Mouse (Mus musculus): ENCODE measurements around the gene Cks1b. TPM values are rescaled to one million over a fixed set of nuclear protein-coding genes. Genes with fewer than 3 reads are reported as not detected.
A peak's percentile ranks its signal among the peaks of the same experiment; 100 is the strongest.
"Not testable (repeated sequence)": the region's sequence is repeated elsewhere in the genome, so short reads cannot be mapped to it uniquely, and the experiment has no call there.

Gene Cks1b
- polyA plus RNA-seq, 1 experiment from 2014 or later = 79.3 TPM

DNA sequence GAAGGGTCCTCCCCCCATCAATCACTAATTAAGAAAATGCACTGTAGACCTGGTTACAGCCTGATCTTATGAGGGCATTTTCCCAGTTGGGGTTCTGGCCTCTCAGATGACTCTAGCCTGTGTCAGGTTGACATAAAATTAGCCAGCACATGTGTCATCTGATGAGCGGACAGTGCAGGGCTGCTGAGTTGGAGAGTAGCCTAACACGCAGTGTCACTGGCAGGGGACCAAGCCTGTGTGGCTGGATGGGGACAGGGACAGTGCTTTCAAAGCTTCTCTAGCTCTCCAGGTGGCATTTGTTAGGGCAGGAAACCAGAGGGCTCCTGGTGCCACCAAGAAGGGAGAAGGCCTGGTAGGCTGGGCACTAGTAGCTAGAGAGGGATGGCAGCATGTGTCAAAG lies 22.5 kb upstream of the Cks1b start:
- Histone ChIP-seq H3K4me1 (peaks cover 15% of the 10 kb centered on the region), H3K9me3 (replicated peaks) (no peaks in the 10 kb centered on the region), H3K36me3 (no peaks in the 10 kb centered on the region), H3K9ac (replicated peaks) (no peak overlapping the region), H3K4me3 (replicated peaks) (no peak overlapping the region), H3K4me2 (no peak overlapping the region), H3K27me3 (replicated peaks) (no peaks in the 10 kb centered on the region), H3K27ac (replicated peaks) (no peak overlapping the region)
- ATAC-seq (ENCODE audit: low FRiP score) = no peak
- WGBS = 87% methylated on average over 2 of the region's 2 CpGs

DNA sequence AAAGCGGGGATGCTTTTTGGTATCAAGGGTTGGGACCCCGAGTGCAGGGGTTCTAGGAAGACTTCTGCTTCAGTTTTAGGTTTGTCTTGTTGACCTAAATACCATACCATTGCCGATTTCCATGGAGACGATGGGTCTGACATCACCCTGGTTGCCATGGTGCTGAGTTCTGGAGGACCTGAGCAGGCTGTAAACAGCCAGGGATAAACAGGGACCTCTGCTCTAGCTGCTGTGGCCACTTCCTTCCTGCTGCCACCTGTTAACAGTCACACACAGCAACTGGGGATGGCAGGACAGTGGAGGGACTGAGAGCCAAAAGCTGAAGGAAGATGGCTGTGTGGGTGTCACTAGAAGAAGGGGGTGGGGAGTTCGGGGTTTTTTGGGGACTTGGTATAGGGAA lies 19.1 kb upstream of the Cks1b start:
- no peak for ATAC-seq (ENCODE audit: low FRiP score)
- Histone ChIP-seq H3K4me2 (peak overlapping the region; percentile 46), H3K4me3 (replicated peaks) (peak overlapping the region; percentile 36), H3K9me3 (replicated peaks) (no peaks in the 10 kb centered on the region), H3K4me1 (peaks cover 32% of the 10 kb centered on the region), H3K27ac (replicated peaks) (peak overlapping the region; percentile 62), H3K27me3 (replicated peaks) (no peaks in the 10 kb centered on the region), H3K36me3 (peaks cover 22% of the 10 kb centered on the region), H3K9ac (replicated peaks) (0 out of 2 replicates have a peak overlapping the region, but pooled peaks have one; percentile 8)
- 22% methylated on average over 5 of the region's 5 CpGs for WGBS

DNA sequence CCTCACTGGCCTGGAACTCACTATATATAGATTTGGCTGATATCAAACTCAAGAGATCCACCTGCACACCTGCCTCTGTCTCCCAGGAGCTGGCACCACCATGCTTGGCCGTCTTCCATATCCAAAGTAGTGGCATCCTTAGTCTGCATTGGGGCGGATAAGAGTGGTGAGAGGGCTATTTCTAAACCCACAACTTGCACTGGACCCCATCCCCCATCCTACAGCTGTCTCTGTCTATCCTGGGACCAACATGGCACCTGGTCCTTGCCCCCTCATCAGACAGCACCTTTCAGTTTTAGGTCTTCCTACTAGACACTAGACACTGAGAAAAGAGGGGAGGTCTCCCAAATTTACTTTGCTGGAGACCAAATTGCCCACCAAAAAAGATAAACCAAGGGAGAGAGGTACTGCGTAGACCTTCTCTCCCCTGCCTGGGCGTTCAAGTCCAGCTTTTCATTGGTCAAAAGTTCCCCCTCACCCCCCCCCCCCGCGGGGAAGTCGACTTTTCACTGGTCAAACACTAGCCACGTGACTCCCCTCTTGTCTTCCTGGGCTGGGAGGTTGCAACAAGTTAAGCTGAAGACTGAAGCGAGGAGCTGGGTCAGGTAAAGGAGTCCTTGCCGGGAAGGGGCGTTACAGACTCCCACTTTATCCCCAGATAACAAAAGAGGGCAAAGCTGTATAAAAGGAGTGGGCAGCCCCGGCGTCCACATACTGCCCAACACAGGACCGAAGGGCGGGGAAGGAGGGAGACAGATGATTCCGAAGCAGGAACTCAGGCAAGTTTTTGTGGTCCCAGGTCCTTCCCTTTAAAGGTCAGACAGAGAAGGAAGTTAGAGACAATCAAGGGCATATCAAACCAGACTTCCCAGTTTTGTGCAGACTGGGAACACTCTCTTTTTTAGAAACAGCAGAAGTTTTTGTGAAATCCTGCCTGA lies 18.3 kb upstream of the Cks1b start, which contains the start of gene Pbxip1:
Gene Pbxip1 (plus strand): TSS at position 531 of the 938 bp plus-strand sequence.
- Histone ChIP-seq H3K27me3 (replicated peaks) (no peaks in the 10 kb centered on the region), H3K9me3 (replicated peaks) (no peaks in the 10 kb centered on the region), H3K36me3 (peaks cover 22% of the 10 kb centered on the region), H3K4me3 (replicated peaks) (peak within 1 kb of the TSS; percentile 36), H3K9ac (replicated peaks) (0 out of 2 replicates have a peak within 1 kb of the TSS, but pooled peaks have one; percentile 8), H3K27ac (replicated peaks) (peak within 1 kb of the TSS; percentile 62), H3K4me2 (peak within 1 kb of the TSS; percentile 46), H3K4me1 (peaks cover 40% of the 10 kb centered on the region)
- ATAC-seq (ENCODE audit: low FRiP score) = peak; percentile 53; the same call in 1 of the 2 replicates
- WGBS = 5% methylated on average over 15 of the region's 16 CpGs

DNA sequence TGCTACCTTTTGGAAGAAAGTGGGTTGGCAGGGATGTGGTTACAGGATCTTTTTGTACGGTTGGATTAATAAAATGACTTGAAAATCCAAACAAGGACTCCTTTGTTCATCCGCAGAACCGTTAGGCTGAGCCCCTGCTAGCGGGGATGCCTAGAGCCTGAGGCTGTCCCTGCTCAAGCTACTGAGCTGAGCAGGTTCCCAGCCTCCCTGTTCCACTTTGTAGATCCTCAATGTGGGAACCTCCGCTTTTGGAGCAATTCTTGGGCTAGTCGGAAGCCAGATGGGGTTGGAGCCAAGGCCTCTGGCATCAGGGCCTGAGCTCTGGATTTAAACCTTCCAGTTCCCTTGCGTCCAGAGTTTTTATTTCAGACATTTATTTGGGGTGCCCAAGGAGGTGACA lies 16.9 kb upstream of the Cks1b start:
- Histone ChIP-seq H3K36me3 (peaks cover 22% of the 10 kb centered on the region), H3K4me1 (peaks cover 47% of the 10 kb centered on the region), H3K27ac (replicated peaks) (peak overlapping the region; percentile 4; the same call in 1 of the 2 replicates), H3K4me2 (no peak overlapping the region), H3K9me3 (replicated peaks) (no peaks in the 10 kb centered on the region), H3K4me3 (replicated peaks) (no peak overlapping the region), H3K27me3 (replicated peaks) (no peaks in the 10 kb centered on the region), H3K9ac (replicated peaks) (no peak overlapping the region)
- WGBS = 68% methylated on average over 7 of the region's 7 CpGs
- ATAC-seq (ENCODE audit: low FRiP score) = no peak

DNA sequence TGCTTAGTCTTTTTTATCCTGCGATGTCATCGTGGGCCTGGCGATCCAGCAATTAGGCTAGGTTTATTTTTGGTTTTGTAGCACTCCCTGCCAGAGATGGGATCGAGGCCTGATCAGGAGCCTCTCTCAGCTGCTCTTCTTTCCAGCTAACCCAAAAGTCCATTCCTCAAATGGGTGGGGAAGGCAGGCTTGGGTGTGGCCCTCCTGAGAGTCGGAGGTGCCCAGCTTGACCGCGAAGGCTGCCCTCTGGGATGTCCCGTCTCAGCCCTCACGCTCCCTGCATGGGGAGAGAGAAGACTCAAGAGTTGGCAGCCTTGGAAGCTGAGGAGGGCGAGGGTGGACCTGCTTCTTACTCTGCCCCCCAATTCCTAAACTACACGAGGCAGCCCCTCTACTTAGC lies 16.3 kb upstream of the Cks1b start:
- WGBS = 89% methylated on average over 11 of the region's 11 CpGs
- Histone ChIP-seq H3K27ac (replicated peaks) (no peak overlapping the region; the same call in 1 of the 2 replicates), H3K4me2 (no peak overlapping the region)

DNA sequence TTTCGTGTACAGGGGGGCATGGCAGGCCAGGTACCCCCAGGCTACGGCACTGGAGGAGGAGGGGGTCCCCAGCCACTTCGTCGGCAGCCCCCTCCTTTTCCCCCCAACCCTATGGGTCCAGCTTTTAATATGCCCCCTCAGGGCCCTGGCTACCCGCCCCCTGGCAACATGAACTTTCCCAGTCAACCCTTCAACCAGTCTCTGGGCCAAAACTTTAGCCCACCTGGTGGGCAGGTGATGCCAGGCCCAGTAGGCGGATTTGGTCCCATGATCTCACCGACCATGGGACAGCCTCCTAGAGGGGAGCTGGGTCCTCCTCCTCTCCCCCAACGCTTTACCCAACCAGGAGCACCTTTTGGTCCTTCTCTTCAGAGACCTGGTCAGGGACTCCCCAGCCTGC lies 14.4 kb upstream of the Cks1b start:
- peaks cover 23% of the 10 kb centered on the region for H3K36me3 ChIP-seq
- H3K27me3 ChIP-seq (replicated peaks) = no peaks in the 10 kb centered on the region
- no peak overlapping the region for H3K4me3 ChIP-seq (replicated peaks)
- H3K27ac ChIP-seq (replicated peaks) = no peak overlapping the region
- peaks cover 47% of the 10 kb centered on the region for H3K4me1 ChIP-seq
- H3K4me2 ChIP-seq = no peak overlapping the region
- WGBS = 93% methylated on average over 8 of the region's 8 CpGs
- H3K9ac ChIP-seq (replicated peaks) = no peak overlapping the region
- H3K9me3 ChIP-seq (replicated peaks) = no peaks in the 10 kb centered on the region
- no peak for ATAC-seq (ENCODE audit: low FRiP score)

More for the DNA sequence above, 16.3 kb upstream of the Cks1b start:
- no peaks in the 10 kb centered on the region for H3K9me3 ChIP-seq (replicated peaks)
- H3K4me3 ChIP-seq (replicated peaks) = no peak overlapping the region
- no peak overlapping the region for H3K9ac ChIP-seq (replicated peaks)
- ATAC-seq (ENCODE audit: low FRiP score) = no peak
- peaks cover 22% of the 10 kb centered on the region for H3K36me3 ChIP-seq
- peaks cover 47% of the 10 kb centered on the region for H3K4me1 ChIP-seq
- no peaks in the 10 kb centered on the region for H3K27me3 ChIP-seq (replicated peaks)

DNA sequence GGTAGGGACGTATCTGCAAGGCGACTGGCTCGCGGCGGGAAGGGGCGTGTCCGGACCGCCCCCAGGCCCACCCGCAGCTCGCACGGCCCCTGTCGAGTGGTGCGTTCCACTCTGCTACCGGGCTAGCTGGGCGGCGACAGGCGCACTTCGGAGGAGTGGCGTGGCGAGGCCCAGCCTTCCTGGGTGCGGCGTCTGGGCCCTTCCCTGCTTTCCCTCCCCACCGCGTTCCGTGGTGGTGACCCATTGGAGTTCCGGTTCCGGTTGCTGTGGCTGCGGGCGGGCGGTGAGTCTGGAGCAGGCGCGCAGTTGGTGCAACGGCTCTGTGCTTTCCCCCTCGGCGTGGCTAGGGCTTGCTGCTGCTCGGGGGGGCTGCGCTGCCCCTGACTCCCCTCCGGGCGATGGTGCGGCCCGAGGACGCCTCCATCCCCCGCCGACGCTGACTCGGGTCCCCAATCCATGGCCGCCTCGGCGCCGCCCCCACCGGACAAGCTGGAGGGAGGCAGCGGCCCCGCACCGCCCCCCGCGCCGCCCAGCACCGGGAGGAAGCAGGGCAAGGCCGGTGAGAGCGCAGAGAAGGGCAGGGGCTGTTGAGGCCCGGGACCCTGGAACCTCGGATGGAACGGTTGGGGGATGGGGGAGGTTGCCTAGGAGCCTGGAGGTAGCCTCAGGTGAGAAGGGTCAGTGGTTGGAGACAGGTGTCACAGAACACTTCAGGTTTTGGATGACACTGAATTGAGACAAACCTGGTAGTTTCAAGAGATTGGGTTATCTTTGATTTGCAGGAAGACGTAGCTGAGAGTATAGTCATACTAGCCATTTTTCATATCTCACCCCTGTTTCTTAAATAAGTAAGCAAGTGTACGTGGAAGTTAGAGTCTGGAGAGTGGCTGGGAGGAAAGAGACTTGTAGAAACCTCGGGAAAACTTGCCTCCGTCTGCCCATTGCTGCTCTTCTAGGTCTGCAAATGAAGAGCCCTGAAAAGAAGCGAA lies 12.3 kb upstream of the Cks1b start, which contains the start of gene Pygo2:
Gene Pygo2 (plus strand): TSS at position 44 of the 989 bp plus-strand sequence.
- no peaks in the 10 kb centered on the region for H3K9me3 ChIP-seq (replicated peaks)
- H3K27ac ChIP-seq (replicated peaks) = peak within 1 kb of the TSS; percentile 88
- ATAC-seq (ENCODE audit: low FRiP score) = peak; percentile 98
- H3K9ac ChIP-seq (replicated peaks) = peak within 1 kb of the TSS; percentile 96
- H3K4me3 ChIP-seq (replicated peaks) = peak within 1 kb of the TSS; percentile 79
- H3K27me3 ChIP-seq (replicated peaks) = no peaks in the 10 kb centered on the region
- H3K36me3 ChIP-seq = peaks cover 29% of the 10 kb centered on the region
- peak within 1 kb of the TSS; percentile 59 for H3K4me2 ChIP-seq
- 3% methylated on average over 64 of the region's 68 CpGs for WGBS
- H3K4me1 ChIP-seq = peaks cover 33% of the 10 kb centered on the region

DNA sequence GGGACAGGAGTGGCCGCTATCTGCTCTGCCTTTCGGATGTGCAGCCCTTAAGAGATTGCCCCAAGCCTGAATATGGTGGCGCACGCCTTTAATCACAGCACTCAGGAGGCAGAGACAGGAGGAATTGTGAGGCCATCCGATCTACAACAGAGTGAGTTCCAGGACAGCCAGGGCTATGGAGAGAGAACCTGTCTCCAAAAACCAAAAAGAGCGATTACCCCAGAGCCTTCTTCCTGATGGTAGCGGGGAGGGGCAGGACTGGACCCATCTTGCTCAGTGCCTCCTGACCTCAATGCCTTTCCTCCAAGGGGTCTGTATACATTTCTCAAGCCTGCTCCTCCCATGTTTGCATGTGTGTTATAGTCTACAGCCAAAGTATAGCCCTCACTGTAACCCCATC lies 10.8 kb upstream of the Cks1b start:
- H3K27me3 ChIP-seq (replicated peaks) = not testable (repeated sequence)

DNA sequence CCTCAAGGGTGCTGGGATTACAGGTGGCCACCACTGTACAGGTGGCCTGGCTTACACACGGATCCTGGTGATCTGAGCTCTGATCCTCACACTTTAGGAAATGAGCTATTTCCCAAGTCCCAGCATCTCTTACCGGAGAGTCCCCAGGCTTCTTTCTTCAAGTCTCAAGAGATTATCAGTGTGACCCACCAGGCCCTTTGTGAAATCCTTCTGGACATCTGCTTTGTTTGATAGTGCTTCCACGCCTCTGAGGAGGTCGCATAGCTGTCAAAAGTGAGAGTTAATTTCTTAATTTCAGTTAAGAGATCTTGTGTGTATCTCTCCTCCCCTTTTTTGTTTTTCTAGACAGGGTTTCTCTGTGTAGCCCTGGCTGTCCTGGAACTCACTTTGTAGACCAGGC lies 7.7 kb upstream of the Cks1b start:
- H3K4me2 ChIP-seq = no peak overlapping the region
- no peaks in the 10 kb centered on the region for H3K9me3 ChIP-seq (replicated peaks)
- no peaks in the 10 kb centered on the region for H3K27me3 ChIP-seq (replicated peaks)

More for the DNA sequence above, 10.8 kb upstream of the Cks1b start:
- H3K27ac ChIP-seq (replicated peaks); ATAC-seq (ENCODE audit: low FRiP score); H3K4me3 ChIP-seq (replicated peaks); H3K9me3 ChIP-seq (replicated peaks); H3K9ac ChIP-seq (replicated peaks); H3K4me2 ChIP-seq: not testable (repeated sequence)
- Histone ChIP-seq H3K4me1 (peaks cover 26% of the 10 kb centered on the region), H3K36me3 (peaks cover 24% of the 10 kb centered on the region)
- WGBS = 89% methylated on average over 7 of the region's 7 CpGs

DNA sequence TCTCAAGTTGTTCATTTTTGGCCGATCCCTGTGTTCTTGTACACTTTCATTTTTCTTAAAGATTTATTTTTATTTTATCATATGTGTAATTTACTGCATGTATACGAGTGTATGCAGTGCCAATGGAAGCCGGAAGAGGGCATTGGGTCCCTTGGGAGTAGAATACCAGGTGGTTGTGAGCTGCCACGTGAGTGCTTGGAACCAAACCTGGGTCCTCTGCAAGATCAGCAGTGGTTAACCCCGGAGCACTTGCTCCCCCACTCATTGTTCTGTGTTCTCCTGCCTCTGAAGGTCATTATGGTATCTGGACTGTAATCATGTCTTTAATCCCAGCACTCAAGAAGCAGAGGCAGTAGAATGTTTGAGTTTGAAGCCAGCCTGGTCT lies 7.0 kb upstream of the Cks1b start:
- Histone ChIP-seq H3K9ac (replicated peaks) (no peak overlapping the region), H3K27me3 (replicated peaks) (no peaks in the 10 kb centered on the region), H3K36me3 (peaks cover 7% of the 10 kb centered on the region; the same call in 1 of the 2 replicates), H3K9me3 (replicated peaks) (no peaks in the 10 kb centered on the region), H3K4me1 (peaks cover 27% of the 10 kb centered on the region), H3K4me3 (replicated peaks) (no peak overlapping the region), H3K4me2 (no peak overlapping the region), H3K27ac (replicated peaks) (no peak overlapping the region)
- 90% methylated on average over 5 of the region's 5 CpGs for WGBS
- no peak for ATAC-seq (ENCODE audit: low FRiP score)

More for the DNA sequence above, 7.7 kb upstream of the Cks1b start:
- Histone ChIP-seq H3K4me3 (replicated peaks) (no peak overlapping the region), H3K9ac (replicated peaks) (no peak overlapping the region), H3K27ac (replicated peaks) (no peak overlapping the region), H3K4me1 (peaks cover 24% of the 10 kb centered on the region), H3K36me3 (peaks cover 7% of the 10 kb centered on the region; the same call in 1 of the 2 replicates)
- WGBS = 92% methylated on average over 4 of the region's 4 CpGs
- ATAC-seq (ENCODE audit: low FRiP score) = no peak

Measured in neural tube, embryonic 15.5 days (tissue).